Mouse (Mus musculus) cerebellum, adult 2 months (tissue): ENCODE measurements around the gene Gpr132.

Experiments used
- CTCF ChIP-seq: fragments of 200-500 bp; IDR thresholded peaks from 2 replicates; pipeline ENCODE4 v1.5.1; 2011; ENCODE audit warnings: low read depth, mild to moderate bottlenecking, control low read depth, low read length, moderate library complexity, borderline replicate concordance; ENCODE audit not compliant: insufficient read depth
- POLR2A ChIP-seq: fragments of 200-500 bp; IDR thresholded peaks from 2 replicates; pipeline ENCODE4 v1.6.1; 2011; ENCODE audit warnings: low read length, control low read depth, borderline replicate concordance; ENCODE audit not compliant: insufficient read depth

DNA sequence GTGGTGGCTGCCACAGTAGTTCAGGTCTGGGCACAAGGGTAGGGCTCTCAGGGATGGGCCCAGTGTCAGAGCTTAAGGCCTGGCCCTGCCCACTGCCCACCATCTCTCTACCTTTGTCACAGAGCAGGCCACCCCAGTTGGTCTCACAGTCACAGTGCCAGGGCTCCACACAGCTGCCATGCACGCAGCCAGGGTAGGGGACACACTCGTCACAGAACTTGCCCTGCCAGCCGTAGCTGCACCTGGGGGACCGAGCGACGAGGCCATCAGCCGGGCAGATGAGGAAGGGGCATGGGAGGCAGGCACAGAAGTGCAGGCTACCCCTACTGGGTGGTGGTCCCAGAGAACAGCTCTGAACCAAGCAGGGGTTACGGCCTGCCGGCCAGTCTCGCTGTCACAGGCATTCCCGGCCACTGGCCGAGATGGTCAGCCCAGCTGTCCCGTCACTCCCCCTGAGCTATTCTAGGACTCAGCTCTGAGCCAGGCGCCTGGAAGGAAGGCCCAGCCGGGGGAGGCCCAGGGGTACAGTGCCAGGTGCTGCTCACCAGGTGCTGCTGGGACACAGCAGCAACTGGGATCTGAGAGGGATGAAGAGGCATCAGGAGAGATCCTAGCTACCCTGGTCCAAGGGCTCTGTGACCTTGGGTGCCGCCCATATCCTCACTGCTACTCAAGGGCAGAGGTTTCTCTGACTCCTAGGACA is 48.8 kb upstream of the Gpr132 start:
- TF ChIP-seq CTCF = no peak
- no peak for TF ChIP-seq POLR2A
